Mouse (Mus musculus): ENCODE results near the gene Tcte2.

Gene Tcte2

DNA sequence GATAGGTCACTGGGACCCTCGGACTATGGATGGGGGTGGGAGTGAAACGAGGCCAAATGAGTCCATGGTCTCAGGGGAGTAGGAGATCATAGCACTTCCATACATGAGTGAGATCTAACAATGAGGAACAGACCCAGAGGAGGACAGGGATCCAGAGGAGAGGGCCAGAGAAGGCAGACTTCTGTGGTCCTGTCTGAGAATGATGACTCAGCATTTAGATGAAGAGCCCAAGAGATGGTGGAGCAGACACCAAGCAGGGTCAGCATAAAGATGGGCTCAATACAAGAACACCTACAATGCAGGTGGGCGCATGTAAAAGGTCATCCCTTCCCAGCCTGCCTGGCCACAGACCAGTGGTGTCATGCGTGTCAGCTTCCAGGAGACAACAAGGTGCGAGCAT lies 41.4 kb downstream of the Tcte2 start:
- no peak for DNase-seq (ENCODE audit: low spot score in 2 of 2)

DNA sequence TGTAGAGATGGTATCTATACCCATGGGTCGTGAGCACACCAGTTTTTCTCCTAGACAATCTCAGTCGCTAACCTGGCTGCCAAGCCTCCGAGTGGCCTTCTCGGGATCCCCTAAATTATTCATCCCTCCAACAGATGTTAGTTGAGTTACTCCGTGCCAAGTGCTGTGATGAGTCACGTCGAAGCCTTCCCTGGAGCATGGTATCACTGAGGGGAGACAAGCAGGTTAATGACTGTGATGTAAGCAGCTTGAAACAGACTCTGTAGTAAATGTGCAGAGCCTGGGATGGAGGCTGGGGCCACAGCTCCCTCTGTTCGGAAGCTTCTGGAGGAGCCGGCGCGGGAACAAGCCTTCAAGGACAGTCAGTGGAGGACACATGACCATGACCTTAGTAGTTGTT lies 44.2 kb downstream of the Tcte2 start:
- peak; percentile 19 to 30 for DNase-seq (ENCODE audit: low spot score in 2 of 2)

GRCm38 (mm10) chr17:13716336-13716735 lies 45.3 kb downstream of the Tcte2 start:
- DNase-seq (ENCODE audit: low spot score in 2 of 2) = no peak

GRCm38 (mm10) chr17:13715511-13715910 lies 46.1 kb downstream of the Tcte2 start:
- DNase-seq (ENCODE audit: low spot score in 2 of 2) = no peak

GRCm38 (mm10) chr17:13714654-13715053 lies 47.0 kb downstream of the Tcte2 start:
- DNase-seq (ENCODE audit: low spot score in 2 of 2) = no peak

DNA sequence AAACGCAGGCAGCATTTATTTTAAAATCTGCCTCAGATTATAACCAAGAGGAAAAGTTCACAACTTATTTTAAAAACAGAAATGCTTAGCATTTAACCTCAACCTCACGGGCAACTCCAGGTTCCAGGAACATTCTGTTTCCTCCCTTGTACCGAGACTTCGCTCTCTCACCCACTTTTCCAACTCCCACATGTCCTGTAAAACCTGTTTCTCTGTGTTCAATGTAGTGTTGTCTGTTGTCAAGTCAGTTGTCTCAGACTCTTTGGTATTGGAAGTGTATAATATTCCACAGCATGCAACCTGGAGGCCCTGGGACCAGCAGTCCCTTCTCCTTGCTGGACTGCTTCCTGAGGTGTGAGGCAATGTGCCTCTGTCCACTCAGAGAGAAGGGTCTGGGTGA lies 47.5 kb downstream of the Tcte2 start:
- DNase-seq (ENCODE audit: low spot score in 2 of 2) = no peak

DNA sequence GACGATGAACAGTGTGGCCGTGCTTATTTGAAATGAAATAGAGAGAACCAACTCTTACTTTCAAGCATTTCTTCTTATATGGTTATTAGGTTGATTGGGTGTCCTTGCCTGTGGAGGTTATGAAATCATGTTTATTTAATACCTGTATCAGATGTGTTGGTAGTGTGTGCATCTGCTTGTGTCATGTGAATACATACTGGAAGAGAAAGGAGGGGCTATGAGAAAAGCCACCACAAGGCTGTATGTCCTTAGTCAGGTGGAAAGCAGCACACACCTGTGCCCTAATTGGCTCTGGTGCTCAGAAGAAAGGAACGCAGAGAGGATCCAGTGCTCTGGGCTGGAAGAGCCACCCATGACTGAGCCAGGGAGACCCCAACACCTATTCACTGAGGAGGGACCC lies 49.1 kb downstream of the Tcte2 start:
- DNase-seq (ENCODE audit: low spot score in 2 of 2) = no peak

- DNase-seq (ENCODE audit: low spot score in 2 of 2) = no peak
Observed at GRCm38 (mm10) chr17:13712116-13712515, 49.5 kb downstream of the Tcte2 start.

DNA sequence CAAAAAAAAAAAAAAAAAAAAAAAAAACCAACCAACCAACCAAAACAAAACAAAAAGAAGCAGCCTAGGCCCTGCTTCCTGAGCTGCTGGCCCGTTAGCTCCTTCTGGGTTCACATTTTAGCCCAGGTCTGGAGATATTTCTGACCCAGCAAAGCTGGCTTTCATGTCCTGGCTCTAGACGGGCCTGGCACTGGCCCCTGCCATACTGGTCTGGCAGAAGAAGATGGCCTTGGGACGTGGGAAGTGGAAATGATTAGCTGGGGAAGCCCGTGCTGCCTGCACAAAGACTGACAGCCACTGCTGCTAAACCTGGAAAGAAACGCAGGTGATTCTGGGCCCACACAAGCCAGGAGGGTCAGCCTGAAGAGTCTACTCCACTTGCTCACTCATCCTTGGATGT lies 50.5 kb downstream of the Tcte2 start:
- no peak for DNase-seq (ENCODE audit: low spot score in 2 of 2)

- DNase-seq (ENCODE audit: low spot score in 2 of 2) = no peak
Observed at GRCm38 (mm10) chr17:13705481-13705921, 56.1 kb downstream of the Tcte2 start.

- DNase-seq (ENCODE audit: low spot score in 2 of 2) = no peak
Observed at GRCm38 (mm10) chr17:13703611-13704320, 57.9 kb downstream of the Tcte2 start.

GRCm38 (mm10) chr17:13700131-13701016 lies 61.3 kb downstream of the Tcte2 start:
- no peak for DNase-seq (ENCODE audit: low spot score in 2 of 2)

DNA sequence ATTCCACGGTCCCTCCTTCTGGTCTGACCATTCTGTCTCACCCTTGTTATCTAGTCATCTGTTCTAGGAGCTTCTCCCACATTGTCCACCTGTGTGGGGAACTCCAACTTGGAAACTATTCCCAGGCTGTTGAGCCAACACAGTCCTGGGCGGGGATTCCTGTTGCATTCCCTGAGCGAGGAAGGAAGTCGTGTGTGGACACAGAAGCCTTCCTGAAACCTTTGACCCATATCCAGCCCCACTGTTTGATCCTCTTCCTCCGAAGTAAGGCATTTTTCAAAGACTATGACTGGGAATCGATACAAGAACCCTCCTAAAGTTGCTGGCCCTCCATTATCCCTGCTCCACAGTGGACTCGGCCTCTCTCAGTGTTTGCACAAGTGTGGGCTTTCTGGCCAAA lies 61.9 kb downstream of the Tcte2 start:
- DNase-seq (ENCODE audit: low spot score in 2 of 2) = no peak

GRCm38 (mm10) chr17:13698194-13698593 lies 63.4 kb downstream of the Tcte2 start:
- no peak for DNase-seq (ENCODE audit: low spot score in 2 of 2)

DNA sequence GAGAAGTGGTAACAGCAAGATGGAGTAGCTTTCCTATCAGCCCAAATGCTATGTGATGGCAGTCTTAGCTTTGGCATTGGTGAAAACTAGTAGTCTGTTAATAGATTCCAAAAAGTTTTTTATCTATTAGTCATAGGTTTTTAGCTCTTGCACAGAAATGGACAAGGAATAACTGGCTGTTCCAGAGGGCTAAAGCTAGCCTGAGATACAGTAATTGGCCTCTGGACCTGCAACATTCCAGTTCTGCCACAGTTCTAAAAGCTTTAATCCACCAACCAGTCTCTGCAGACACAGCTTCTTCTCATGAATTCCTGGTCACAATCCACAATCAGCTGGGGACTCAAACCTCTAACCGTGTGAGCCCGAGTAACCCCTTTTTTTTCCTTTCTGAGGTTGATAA lies 64.0 kb downstream of the Tcte2 start:
- no peak for DNase-seq (ENCODE audit: low spot score in 2 of 2)

DNA sequence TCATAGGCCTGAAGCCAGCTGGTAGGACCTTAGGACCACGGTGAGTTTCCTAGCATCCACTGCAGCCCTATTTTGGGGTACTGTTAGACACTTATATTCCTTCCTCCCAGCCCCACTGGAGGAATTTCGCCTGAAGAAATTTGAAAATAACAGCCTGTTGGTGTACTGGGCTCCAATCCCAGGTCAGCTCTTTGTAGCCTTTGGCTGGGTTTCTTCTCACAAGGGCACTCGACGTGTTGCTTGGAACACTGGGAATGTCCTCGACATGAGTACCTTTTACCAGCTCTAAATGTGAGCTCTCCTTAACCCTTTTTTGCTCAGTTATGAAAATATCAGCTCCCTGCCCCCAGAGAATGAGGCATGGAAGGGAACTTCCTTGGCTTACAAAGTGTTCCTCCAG lies 65.7 kb downstream of the Tcte2 start:
- DNase-seq (ENCODE audit: low spot score in 2 of 2) = no peak

GRCm38 (mm10) chr17:13695211-13695610 lies 66.4 kb downstream of the Tcte2 start:
- DNase-seq (ENCODE audit: low spot score in 2 of 2) = no peak

DNA sequence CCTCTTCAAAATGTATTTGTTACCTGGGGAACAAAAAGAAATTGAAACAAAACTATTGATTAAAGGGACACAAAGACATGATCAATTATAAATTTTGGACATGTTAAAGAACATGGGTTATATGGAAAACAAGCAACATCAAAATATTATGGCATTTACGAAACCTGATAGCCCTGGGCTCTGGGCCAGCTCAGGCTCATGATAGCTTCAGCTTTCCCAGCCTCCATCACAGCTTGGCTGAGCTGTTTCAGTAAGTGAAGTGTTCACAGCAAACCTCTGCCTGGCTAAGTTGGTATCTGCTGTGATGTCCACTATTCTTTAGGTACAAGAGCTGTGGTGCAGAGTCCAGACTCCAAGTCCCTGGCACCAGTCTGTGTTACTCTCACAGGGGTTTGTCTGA lies 67.4 kb downstream of the Tcte2 start:
- no peak for DNase-seq (ENCODE audit: low spot score in 2 of 2)

DNA sequence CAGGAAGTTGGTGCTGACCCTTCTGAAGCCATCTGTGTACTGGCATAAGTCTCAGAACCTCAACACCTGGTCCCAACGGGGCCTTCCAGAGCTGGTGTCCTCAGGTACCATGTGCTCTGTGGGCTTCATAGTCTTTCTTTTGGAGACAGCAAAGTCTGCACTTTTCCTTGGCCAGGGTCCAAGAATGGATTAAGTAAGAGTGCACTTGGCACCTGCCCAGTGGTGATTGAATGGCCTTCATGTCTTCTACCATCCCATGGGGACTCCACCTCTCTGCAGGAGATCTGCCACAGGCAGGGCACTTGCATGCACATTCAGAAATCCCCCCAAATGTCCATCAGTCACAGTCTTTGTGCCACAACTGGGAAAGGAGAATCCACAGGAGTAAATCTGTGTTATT lies 74.0 kb downstream of the Tcte2 start:
- DNase-seq (ENCODE audit: low spot score in 2 of 2) = no peak

GRCm38 (mm10) chr17:13687086-13687485 lies 74.5 kb downstream of the Tcte2 start:
- DNase-seq (ENCODE audit: low spot score in 2 of 2) = no peak

GRCm38 (mm10) chr17:13685621-13686020 lies 76.0 kb downstream of the Tcte2 start:
- DNase-seq (ENCODE audit: low spot score in 2 of 2) = no peak

DNA sequence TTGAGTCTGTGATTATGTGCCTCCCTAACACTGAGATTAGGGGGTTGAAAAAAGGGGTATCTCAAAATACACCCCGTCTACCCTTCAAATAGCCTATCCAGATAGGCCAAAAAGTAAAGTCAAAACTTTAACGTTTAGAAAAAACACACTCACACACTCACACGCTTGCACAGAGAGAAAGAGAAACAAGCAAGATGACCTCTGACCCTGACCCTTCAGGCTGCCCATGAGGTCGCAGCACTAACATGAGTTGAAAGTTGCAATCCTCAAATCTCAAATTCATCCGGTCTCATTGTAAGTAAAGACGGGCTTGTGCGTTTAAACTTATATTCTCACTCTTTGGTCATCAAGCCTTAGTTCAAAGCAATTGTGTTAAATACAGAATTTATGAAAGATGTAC lies 77.4 kb downstream of the Tcte2 start:
- DNase-seq (ENCODE audit: low spot score in 2 of 2) = no peak

Measured in frontal cortex, postnatal 36 days (tissue).